Mouse (Mus musculus) testis, adult 2 months (tissue): ENCODE results near the gene Micu1.

Source experiments
- CTCF ChIP-seq: fragments of 200-500 bp; IDR thresholded peaks from 2 replicates; pipeline ENCODE4 v1.5.1; 2012; ENCODE audit warnings: low read depth, mild to moderate bottlenecking, inconsistent platforms, low read length, moderate library complexity; ENCODE audit not compliant: control insufficient read depth, insufficient read depth, insufficient replicate concordance
- POLR2A ChIP-seq: fragments of 200-500 bp; IDR thresholded peaks from 2 replicates; pipeline ENCODE4 v1.6.1; 2012; ENCODE audit warnings: low read depth, mild to moderate bottlenecking, inconsistent platforms, low read length, moderate library complexity; ENCODE audit not compliant: control insufficient read depth

DNA sequence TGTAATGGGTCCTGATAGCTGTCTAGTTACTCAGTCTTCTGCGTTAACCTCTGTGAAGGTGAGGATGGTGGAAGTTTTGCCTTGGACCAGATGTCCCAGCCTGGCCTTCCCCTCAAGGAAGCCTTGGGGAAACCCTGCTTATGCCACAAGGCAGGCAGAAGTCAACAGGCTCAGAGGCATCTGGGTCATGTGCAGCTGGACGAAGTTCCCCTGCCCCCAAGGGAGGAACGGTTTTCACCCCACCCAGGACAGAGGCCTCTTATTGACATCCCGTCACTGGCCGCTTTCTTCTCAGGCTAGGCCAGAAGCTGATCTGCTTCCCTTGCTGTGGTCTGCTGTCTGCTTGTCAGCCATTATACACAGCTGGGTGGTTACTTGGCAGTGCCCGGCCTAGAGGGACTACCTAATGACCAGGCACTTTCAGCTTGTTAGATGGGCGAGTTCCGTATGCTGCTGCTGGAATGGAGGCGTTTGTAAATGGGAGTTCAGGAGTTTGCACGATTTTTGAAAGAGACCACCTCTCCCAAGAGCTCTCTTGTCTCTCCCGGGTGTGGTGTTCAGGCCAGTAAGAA is 33.8 kb downstream of the Micu1 start:
- TF ChIP-seq CTCF (no peak), POLR2A (no peak)
